Mouse (Mus musculus) kidney, adult 11 months (tissue): ENCODE results near the gene Scd3.
A peak's percentile ranks its signal among the peaks of the same experiment; 100 is the strongest.
"Not testable (repeated sequence)": the region's sequence is repeated elsewhere in the genome, so short reads cannot be mapped to it uniquely, and the experiment has no call there.

Source experiments
- DNase-seq: peaks from one replicate; pipeline ENCODE4 v3.0.0; 2022

Gene Scd3

GRCm38 (mm10) chr19:44275418-44275817 is 72.3 kb downstream of the Scd3 start:
- no peak for DNase-seq

- DNase-seq, result no peak
Observed at GRCm38 (mm10) chr19:44276861-44277260, 73.8 kb downstream of the Scd3 start.

- DNase-seq, result no peak
Observed at GRCm38 (mm10) chr19:44277931-44278330, 74.9 kb downstream of the Scd3 start.

GRCm38 (mm10) chr19:44280755-44281154 is 77.7 kb downstream of the Scd3 start:
- DNase-seq, result no peak

- not testable (repeated sequence) for DNase-seq
Observed at GRCm38 (mm10) chr19:44281825-44282447, 78.9 kb downstream of the Scd3 start.

- no peak for DNase-seq
Observed at GRCm38 (mm10) chr19:44282534-44283156, 79.6 kb downstream of the Scd3 start.

GRCm38 (mm10) chr19:44283157-44284024 is 80.3 kb downstream of the Scd3 start:
- DNase-seq, result no peak

GRCm38 (mm10) chr19:44284025-44284695 is 81.1 kb downstream of the Scd3 start:
- DNase-seq, result peak; percentile 91

- DNase-seq, result peak; percentile 73
Observed at GRCm38 (mm10) chr19:44284723-44285122, 81.7 kb downstream of the Scd3 start.

GRCm38 (mm10) chr19:44285554-44285953 is 82.5 kb downstream of the Scd3 start:
- DNase-seq, result no peak

- DNase-seq, result no peak
Observed at GRCm38 (mm10) chr19:44286109-44286508, 83.0 kb downstream of the Scd3 start.

GRCm38 (mm10) chr19:44287415-44288110 is 84.5 kb downstream of the Scd3 start:
- DNase-seq, result no peak

- DNase-seq, result no peak
Observed at GRCm38 (mm10) chr19:44292083-44292482, 89.0 kb downstream of the Scd3 start.

GRCm38 (mm10) chr19:44292483-44292882 is 89.4 kb downstream of the Scd3 start:
- DNase-seq, result no peak

- DNase-seq, result no peak
Observed at GRCm38 (mm10) chr19:44292941-44293768, 90.1 kb downstream of the Scd3 start, which contains the start of gene Scd2. Gene Scd2, plus strand, starts transcription at chr19:44293674.
